Mouse (Mus musculus): ENCODE data around the gene Vmn2r85. TPM values are rescaled to one million over a fixed set of nuclear protein-coding genes. Genes with fewer than 3 reads are reported as not detected.

The Vmn2r85 gene
- polyA plus RNA-seq (2012; rRNA removed; ENCODE audit: low replicate concordance), result not detected in 2 replicates

GRCm38 (mm10) chr10:130429603-130430002, at the start of gene Vmn2r85:
Gene Vmn2r85, minus strand, starts transcription at chr10:130429703.

GRCm38 (mm10) chr10:130455950-130456349, 26.4 kb upstream of the Vmn2r85 start, which contains the start of gene Vmn2r86:
Gene Vmn2r86, minus strand, starts transcription at chr10:130456050.

GRCm38 (mm10) chr10:130394232-130394631, 35.3 kb downstream of the Vmn2r85 start, which contains the start of gene Vmn2r84:
Gene Vmn2r84, minus strand, starts transcription at chr10:130394332.

Other genes starting within 250 kb of the Vmn2r85 start
- not detected in 2 replicates for gene Olfr826, start 245.5 kb downstream of the Vmn2r85 start, polyA plus RNA-seq (2012; rRNA removed; ENCODE audit: low replicate concordance)
- gene Olfr827, start 215.3 kb downstream of the Vmn2r85 start, polyA plus RNA-seq (2012; rRNA removed; ENCODE audit: low replicate concordance), result not detected in 2 replicates
- not detected in 2 replicates for gene Neurod4, start 149.5 kb downstream of the Vmn2r85 start, polyA plus RNA-seq (2012; rRNA removed; ENCODE audit: low replicate concordance)
- 5.9 and 7.1 TPM in 2 replicates for gene Tespa1, start 106.8 kb downstream of the Vmn2r85 start, polyA plus RNA-seq (2012; rRNA removed; ENCODE audit: low replicate concordance)
- not detected in 2 replicates for gene Vmn2r84, start 35.4 kb downstream of the Vmn2r85 start, polyA plus RNA-seq (2012; rRNA removed; ENCODE audit: low replicate concordance)
- gene Vmn2r86, start 26.3 kb upstream of the Vmn2r85 start, polyA plus RNA-seq (2012; rRNA removed; ENCODE audit: low replicate concordance), result not detected in 2 replicates
- gene Vmn2r87, start 67.7 kb upstream of the Vmn2r85 start, polyA plus RNA-seq (2012; rRNA removed; ENCODE audit: low replicate concordance), result not detected in 2 replicates